Comparison of ENCODE assay signal across 14 mouse cellular contexts in genomic region chr5:115722188-115722959, GRCm38 (mm10). TPM values are rescaled to one million over a fixed set of nuclear protein-coding genes. Genes with fewer than 3 reads are reported as not detected.
DNase-seq lines count a peak whose midpoint lies in the region; ATAC-seq lines count a peak whose summit lies in the region.
"Had no signal": no experiment of that assay in that cellular context is flagged by ENCODE, and none has a peak within 500 bp of the region (broad histone marks: within the 10 kb centered on the region; RNA-seq: fewer than 3 reads in every experiment).

No protein-coding gene starts in this region.

- H3K27me3 ChIP-seq in forebrain, embryonic 15.5 days: no peaks in the 10 kb centered on the region

- no peaks in the 10 kb centered on the region for H3K9me3 ChIP-seq in forebrain, embryonic 15.5 days

- DNase-seq in kidney, postnatal 10 days: peak; percentile 34
- no peak for DNase-seq in kidney, postnatal 4 days
- peak; percentile 49 for DNase-seq in 3T3-L1 (ENCODE audit: low read depth, low spot score)
- DNase-seq in CD4-positive, CD25-positive, alpha-beta regulatory T cell, adult 2 months (ENCODE audit: low read depth, low spot score): peak; percentile 45
- DNase-seq in kidney, postnatal 14 days: peak; percentile 43
- DNase-seq: adrenal gland, postnatal 14 days; cerebellum, adult 18-20 months; left cerebral cortex, postnatal 4 days; lung, adult 2 months; midbrain, embryonic 14.5 days had no signal

- H3K9ac ChIP-seq in forebrain, embryonic 15.5 days (replicated peaks): no peak overlapping the region

- H3K36me3 ChIP-seq in forebrain, embryonic 15.5 days: no peaks in the 10 kb centered on the region

- no peak overlapping the region for H3K4me2 ChIP-seq in forebrain, embryonic 15.5 days (replicated peaks)

- 0 out of 2 replicates have a peak, but pooled peaks cover 2% of the 10 kb centered on the region for H3K4me1 ChIP-seq in forebrain, embryonic 15.5 days

- 86% methylated on average over 21 of the region's 21 CpGs for WGBS in forebrain, embryonic 15.5 days

- no peak overlapping the region for H3K4me3 ChIP-seq in forebrain, embryonic 15.5 days
- H3K4me3 ChIP-seq: layer of hippocampus, adult 2 months; myocyte had no signal

- ATAC-seq in forebrain, embryonic 15.5 days (replicated peaks): no peak
- ATAC-seq in inflammation-experienced regulatory T-cells, adult 6 months: no peak

- H3K27ac ChIP-seq in forebrain, embryonic 15.5 days (replicated peaks): no peak overlapping the region
- H3K27ac ChIP-seq: layer of hippocampus, adult 2 months had no signal

RNA-seq across cellular contexts. Expression of gene Bicdl1, which starts 9.0 kb away (rescaled TPM):
- 25.5 and 26.8 TPM in 2 replicates for polyA plus RNA-seq in forebrain, embryonic 15.5 days (2015; fragmentation: Nextera tagmentation; extraction: Ambion mirVana)
- polyA plus RNA-seq in inflammation-experienced regulatory T-cells, adult 6 months (2017; shearing (Covaris generic)): 10 to 100 TPM in 2 of 3 experiments, 1 to 10 TPM in 1; 6.2 to 24.7 (median 20.6) TPM

Comparison
In these comparisons a context has a peak if more than half of its experiments do, and no peak if none do; other contexts are left out.
1. DNase-seq: peak in kidney, postnatal 10 days (single experiment), 3T3-L1 (single experiment), CD4-positive, CD25-positive, alpha-beta regulatory T cell, adult 2 months (single experiment) and kidney, postnatal 14 days (single experiment); none in kidney, postnatal 4 days (0 of 2).